Mouse (Mus musculus) embryo, embryonic 9.5 days (tissue): ENCODE data around the gene Pou5f1.

Source experiments
- DNase-seq: peaks from one replicate; pipeline ENCODE4 v3.0.0-alpha.2; 2017; ENCODE audit errors: extremely low spot score

The Pou5f1 gene

DNA sequence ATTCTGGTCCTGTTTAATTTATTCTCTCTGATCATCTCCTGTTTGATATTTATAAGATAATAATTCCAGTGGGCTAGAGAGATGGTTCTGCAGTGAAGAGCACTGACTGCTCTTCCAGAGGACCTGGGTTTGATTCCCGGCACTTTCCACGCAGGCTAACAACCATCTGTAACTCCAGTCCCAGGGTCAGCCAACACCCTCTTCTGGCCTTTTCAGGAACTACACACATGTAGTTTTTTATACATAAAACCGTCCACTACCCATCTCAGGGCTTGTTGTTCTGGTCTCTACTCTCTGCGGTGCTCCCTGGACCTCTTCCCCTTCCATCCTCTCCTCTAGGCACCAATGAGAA is 44.3 kb downstream of the Pou5f1 start:
- DNase-seq: no peak

- DNase-seq: no peak
Measured at GRCm38 (mm10) chr17:35550871-35551270, 45.1 kb downstream of the Pou5f1 start.

GRCm38 (mm10) chr17:35551881-35552414 is 46.1 kb downstream of the Pou5f1 start, which contains the start of gene Cdsn:
Gene Cdsn (plus strand): TSS chr17:35552128.
- DNase-seq: no peak

- DNase-seq: no peak
Measured at GRCm38 (mm10) chr17:35554321-35554720, 48.5 kb downstream of the Pou5f1 start.

DNA sequence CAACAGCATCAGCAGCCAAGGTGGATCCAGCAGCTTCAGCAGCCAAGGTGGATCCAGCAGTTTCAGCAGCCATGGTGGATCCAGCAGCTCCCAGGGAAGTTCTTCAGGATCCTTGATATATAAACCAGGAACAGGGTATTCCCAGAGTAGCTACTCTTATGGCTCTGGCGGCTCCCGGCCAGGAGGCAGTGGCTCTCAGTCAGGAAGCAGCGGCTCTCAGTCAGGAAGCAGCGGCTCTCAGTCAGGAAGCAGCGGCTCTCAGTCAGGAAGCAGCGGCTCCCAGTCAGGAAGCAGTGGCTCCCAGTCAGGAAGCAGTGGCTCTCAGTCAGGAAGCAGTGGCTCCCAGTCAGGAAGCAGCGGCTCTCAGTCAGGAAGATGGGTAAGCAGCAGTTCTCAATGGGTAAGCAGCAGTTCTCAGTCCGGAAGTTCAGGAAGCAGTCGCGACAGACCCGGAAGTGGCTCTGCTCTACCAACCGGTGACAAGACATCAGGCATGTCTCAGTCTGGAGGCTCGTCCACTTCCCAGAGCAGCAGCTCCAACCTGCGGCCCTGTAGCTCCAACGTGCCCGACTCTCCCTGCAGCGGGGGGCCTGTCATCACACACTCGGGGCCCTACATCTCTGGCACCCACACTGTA is 49.1 kb downstream of the Pou5f1 start:
- no peak for DNase-seq

DNA sequence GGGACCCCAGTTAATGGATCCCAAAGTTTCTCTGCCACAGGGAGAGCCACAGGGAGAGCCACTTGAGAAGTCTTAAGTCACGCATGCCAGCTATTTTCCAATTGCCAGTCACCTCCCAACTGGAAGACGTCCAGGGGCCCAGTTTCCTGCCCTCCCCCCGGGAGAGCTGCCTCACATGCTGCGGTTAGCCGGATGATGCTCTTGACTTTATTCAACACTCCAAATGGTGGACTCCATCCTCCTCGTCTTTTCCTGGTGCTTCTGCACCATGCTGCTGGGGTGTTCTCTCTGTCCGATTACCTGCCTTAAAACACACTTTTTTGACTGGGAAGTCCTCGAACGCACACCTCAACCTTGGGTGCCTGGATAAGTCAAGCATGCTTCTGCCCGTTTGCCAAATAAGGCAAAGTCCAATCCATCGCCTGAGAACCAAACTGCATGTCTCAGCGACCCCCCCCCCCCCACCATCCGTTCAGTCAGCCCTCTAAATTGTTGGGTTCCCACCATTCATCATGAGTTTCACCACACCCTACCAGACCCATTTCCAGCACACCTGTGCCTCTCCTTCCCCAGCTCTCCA is 50.5 kb downstream of the Pou5f1 start:
- no peak for DNase-seq

- no peak for DNase-seq
Measured at GRCm38 (mm10) chr17:35556812-35557211, 51.0 kb downstream of the Pou5f1 start.

DNA sequence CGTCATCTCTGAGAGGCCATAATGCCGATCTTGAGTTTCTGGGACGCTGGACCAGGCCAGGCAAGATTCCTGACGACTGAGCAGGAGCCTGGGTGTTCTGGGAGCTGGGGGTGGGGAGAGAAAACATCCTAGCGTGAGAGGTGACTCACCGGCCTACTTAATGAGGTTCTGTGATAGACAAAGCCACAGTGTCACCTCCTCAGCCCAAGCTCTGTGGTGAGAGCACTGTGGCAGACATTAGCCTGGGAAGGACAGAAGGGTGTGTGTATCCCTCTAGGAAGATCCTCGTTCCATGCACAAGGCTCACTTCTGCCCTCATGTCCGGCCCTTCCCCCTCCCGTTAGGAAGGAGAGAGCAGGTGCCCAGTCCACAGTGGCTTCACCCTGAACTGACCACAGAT is 51.5 kb downstream of the Pou5f1 start:
- DNase-seq: no peak

DNA sequence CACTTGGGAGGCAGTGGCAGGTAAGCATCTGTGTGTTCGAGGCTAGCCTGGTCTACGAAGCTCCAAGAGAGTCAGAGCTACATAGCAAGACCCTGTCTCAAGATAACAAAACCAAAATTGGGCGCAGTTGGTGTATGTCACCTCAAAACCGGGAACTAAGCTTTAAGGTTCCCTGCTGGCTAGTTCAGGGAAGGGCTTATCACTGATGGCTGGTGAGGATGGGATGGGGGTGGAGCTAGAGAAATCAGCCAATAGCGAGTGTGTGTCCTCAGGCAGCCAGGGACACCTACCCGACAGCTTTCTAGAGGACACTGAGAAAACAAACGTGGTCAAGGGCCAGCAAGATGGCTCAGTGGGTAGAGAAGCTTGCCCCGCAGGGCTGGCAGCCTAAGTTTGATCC is 52.4 kb downstream of the Pou5f1 start:
- no peak for DNase-seq
